ENCODE assay signal across 16 mouse cellular contexts in the genomic region with DNA sequence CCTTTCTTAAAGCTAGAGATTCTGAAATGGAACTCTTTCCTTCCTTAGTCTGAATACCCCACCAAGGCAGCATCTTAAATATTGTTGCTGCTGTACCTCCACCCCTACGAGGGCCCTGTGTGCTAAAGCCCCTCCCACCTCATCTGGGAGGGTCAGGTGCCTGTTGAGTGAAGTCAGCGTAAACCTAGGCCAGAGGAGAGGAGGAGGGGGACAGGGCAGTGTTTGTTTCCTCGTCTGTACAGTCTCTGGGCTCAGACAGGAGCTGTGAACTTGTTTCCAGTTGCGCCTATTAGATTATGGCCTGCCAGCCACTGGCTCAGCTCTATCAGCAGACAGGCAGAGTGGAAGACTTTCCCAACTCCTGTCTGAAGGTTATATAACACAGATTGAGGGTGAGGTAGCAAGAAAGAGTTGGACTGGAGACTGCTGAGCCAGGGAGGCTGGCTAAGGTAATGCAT. TPM values are rescaled to one million over a fixed set of nuclear protein-coding genes. Genes with fewer than 3 reads are reported as not detected.
DNase-seq lines count a peak whose midpoint lies in the region; ATAC-seq and TF ChIP-seq lines count a peak whose summit lies in the region.
"Had no signal": no experiment of that assay in that cellular context is flagged by ENCODE, and none has a peak within 500 bp of the region (broad histone marks: within the 10 kb centered on the region; RNA-seq: fewer than 3 reads in every experiment).

A gene (minus strand): TSS at position 51 of the 458 bp plus-strand sequence.

- H3K9ac ChIP-seq in intestine, embryonic 15.5 days, result no peak within 1 kb of the TSS
- H3K9ac ChIP-seq in intestine, postnatal 0 days (ENCODE audit: low read depth, low read length), result no peak within 1 kb of the TSS
- no peak within 1 kb of the TSS for H3K9ac ChIP-seq in heart, postnatal 0 days (replicated peaks; ENCODE audit: low read depth, low read length)
- H3K9ac ChIP-seq in limb, embryonic 13.5 days, result peak within 1 kb of the TSS; percentile 31; the same call in 1 of the 2 replicates
- H3K9ac ChIP-seq: liver, postnatal 0 days had no signal

- no peak for DNase-seq in gastrocnemius, postnatal 14 days
- DNase-seq in heart, postnatal 0 days (ENCODE audit: low spot score), result no peak
- no peak for DNase-seq in left cerebral cortex, postnatal 14 days (ENCODE audit: low spot score in 2 of 2)
- DNase-seq: adrenal gland, adult 2 months; left cerebral cortex, postnatal 4 days; liver, postnatal 0 days; thymus, postnatal 14 days had no signal

- peaks cover 17% of the 10 kb centered on the region for H3K36me3 ChIP-seq in intestine, embryonic 15.5 days
- H3K36me3 ChIP-seq in intestine, postnatal 0 days (ENCODE audit: control insufficient read depth, insufficient read depth), result peaks cover 42% of the 10 kb centered on the region
- peaks cover 49% of the 10 kb centered on the region for H3K36me3 ChIP-seq in heart, postnatal 0 days (replicated peaks; ENCODE audit: control insufficient read depth, insufficient read depth, low read length)
- H3K36me3 ChIP-seq in limb, embryonic 13.5 days, result peaks cover 78% of the 10 kb centered on the region

- no peaks in the 10 kb centered on the region for H3K27me3 ChIP-seq in intestine, embryonic 15.5 days (replicated peaks)
- no peaks in the 10 kb centered on the region for H3K27me3 ChIP-seq in intestine, postnatal 0 days (replicated peaks; ENCODE audit: control insufficient read depth, insufficient read depth, low read length)
- H3K27me3 ChIP-seq in heart, postnatal 0 days (ENCODE audit: control insufficient read depth, insufficient read depth, low read length), result no peaks in the 10 kb centered on the region
- H3K27me3 ChIP-seq in limb, embryonic 13.5 days, result no peaks in the 10 kb centered on the region

- H3K9me3 ChIP-seq in intestine, embryonic 15.5 days, result no peaks in the 10 kb centered on the region
- no peaks in the 10 kb centered on the region for H3K9me3 ChIP-seq in intestine, postnatal 0 days (ENCODE audit: control insufficient read depth)
- H3K9me3 ChIP-seq in heart, postnatal 0 days (replicated peaks; ENCODE audit: control insufficient read depth, low read length), result no peaks in the 10 kb centered on the region
- no peaks in the 10 kb centered on the region for H3K9me3 ChIP-seq in limb, embryonic 13.5 days

- intact Hi-C loops in gastrocnemius, postnatal 14 days (cut with DNase I; ENCODE audit: low total_unique reads), result no loop called here
- intact Hi-C loops in left cerebral cortex, postnatal 14 days (cut with DNase I), result no loop called here

- TF ChIP-seq CTCF in intestine, postnatal 0 days (IDR thresholded peaks at IDR 0.05; ENCODE audit: low read depth), result no peak
- TF ChIP-seq CTCF in heart, postnatal 0 days (IDR thresholded peaks at IDR 0.05; ENCODE audit: low read depth), result no peak

- WGBS in intestine, embryonic 15.5 days, result 37% methylated on average over 4 of the region's 4 CpGs
- WGBS in intestine, postnatal 0 days, result 40% methylated on average over 4 of the region's 4 CpGs
- WGBS in heart, postnatal 0 days, result 39% methylated on average over 4 of the region's 4 CpGs
- 42% methylated on average over 4 of the region's 4 CpGs for WGBS in limb, embryonic 13.5 days

- H3K27ac ChIP-seq in intestine, embryonic 15.5 days, result no peak within 1 kb of the TSS
- H3K27ac ChIP-seq in intestine, postnatal 0 days (ENCODE audit: low read depth, low read length), result no peak within 1 kb of the TSS
- no peak within 1 kb of the TSS for H3K27ac ChIP-seq in heart, postnatal 0 days (ENCODE audit: low read depth)
- H3K27ac ChIP-seq in limb, embryonic 13.5 days, result no peak within 1 kb of the TSS
- H3K27ac ChIP-seq: layer of hippocampus, adult 2 months had no signal

- TF ChIP-seq EP300 in heart, postnatal 0 days (IDR thresholded peaks at IDR 0.05; ENCODE audit: low read depth), result no peak

- H3K4me1 ChIP-seq in intestine, embryonic 15.5 days (replicated peaks), result no peaks in the 10 kb centered on the region
- H3K4me1 ChIP-seq in intestine, postnatal 0 days (replicated peaks; ENCODE audit: control insufficient read depth, insufficient read depth, low read length), result no peaks in the 10 kb centered on the region
- peaks cover 3% of the 10 kb centered on the region; the same call in 1 of the 2 replicates for H3K4me1 ChIP-seq in heart, postnatal 0 days (ENCODE audit: control insufficient read depth, insufficient read depth)
- peaks cover 7% of the 10 kb centered on the region for H3K4me1 ChIP-seq in limb, embryonic 13.5 days

- ATAC-seq in intestine, embryonic 15.5 days, result peak; percentile 56; the same call in 1 of the 2 replicates
- no peak; the same call in 1 of the 2 replicates for ATAC-seq in intestine, postnatal 0 days
- ATAC-seq in heart, postnatal 0 days (ENCODE audit: insufficient read depth, low read depth), result 0 out of 2 replicates have a peak, but pooled peaks have one; percentile 18
- no peak for ATAC-seq in limb, embryonic 13.5 days (ENCODE audit: low FRiP score, low read depth)
- no peak for ATAC-seq in inflammation-experienced regulatory T-cells, adult 6 months
- ATAC-seq: CD4-positive, CD25-positive, alpha-beta regulatory T cell, adult 4 months; liver, postnatal 0 days had no signal

- no peak within 1 kb of the TSS for H3K4me2 ChIP-seq in intestine, embryonic 15.5 days (replicated peaks)
- no peak within 1 kb of the TSS for H3K4me2 ChIP-seq in intestine, postnatal 0 days (replicated peaks; ENCODE audit: low read depth)
- H3K4me2 ChIP-seq in heart, postnatal 0 days (ENCODE audit: low read depth, low read length), result no peak within 1 kb of the TSS
- no peak within 1 kb of the TSS for H3K4me2 ChIP-seq in limb, embryonic 13.5 days (replicated peaks)

- H3K4me3 ChIP-seq in intestine, embryonic 15.5 days (replicated peaks), result no peak within 1 kb of the TSS
- H3K4me3 ChIP-seq in intestine, postnatal 0 days (ENCODE audit: low read depth, low read length), result no peak within 1 kb of the TSS
- no peak within 1 kb of the TSS for H3K4me3 ChIP-seq in heart, postnatal 0 days (ENCODE audit: low read depth, low read length)
- no peak within 1 kb of the TSS for H3K4me3 ChIP-seq in limb, embryonic 13.5 days
- H3K4me3 ChIP-seq: erythroblast, embryonic 14.5 days; layer of hippocampus, adult 2 months; myocyte had no signal

RNA-seq across cellular contexts. Expression of the gene that starts here (rescaled TPM):
- polyA plus RNA-seq in intestine, embryonic 15.5 days (2015; fragmentation: Nextera tagmentation; extraction: Ambion mirVana), result 0.92 and 2.0 TPM in 2 replicates
- polyA plus RNA-seq in intestine, postnatal 0 days (2015; fragmentation: Nextera tagmentation; extraction: Ambion mirVana), result 0.44 and 0.59 TPM in 2 replicates
- 10 to 100 TPM; 23.9 to 72.0 TPM for total RNA-seq in gastrocnemius, postnatal 14 days (2021)
- total RNA-seq in heart, postnatal 0 days (2014; rRNA removed; ENCODE audit: low replicate concordance), result 2.9 and 4.9 TPM in 2 replicates
- polyA plus RNA-seq in heart, postnatal 0 days (2015; fragmentation: Nextera tagmentation; extraction: Ambion mirVana), result 8.9 and 9.1 TPM in 2 replicates
- polyA plus RNA-seq in limb, embryonic 13.5 days (2015; fragmentation: Nextera tagmentation; extraction: Ambion mirVana), result 1.3 and 2.0 TPM in 2 replicates
- under 1 TPM; 0.16 to 0.61 (median 0.36) TPM for polyA plus RNA-seq in inflammation-experienced regulatory T-cells, adult 6 months (2017; shearing (Covaris generic))
- under 1 TPM; 0.31 to 0.44 TPM for total RNA-seq in left cerebral cortex, postnatal 14 days (2021)
- total RNA-seq: megakaryocyte, adult 5-6 weeks had no signal
- polyA plus RNA-seq: erythroblast, embryonic 14.5 days had no signal

Comparison
In these comparisons a context has a peak if more than half of its experiments do, and no peak if none do; other contexts are left out.
1. ATAC-seq: peak in intestine, embryonic 15.5 days (single experiment) and heart, postnatal 0 days (single experiment); none in intestine, postnatal 0 days (single experiment), limb, embryonic 13.5 days (single experiment) and inflammation-experienced regulatory T-cells, adult 6 months (single experiment).